In the genomic region with DNA sequence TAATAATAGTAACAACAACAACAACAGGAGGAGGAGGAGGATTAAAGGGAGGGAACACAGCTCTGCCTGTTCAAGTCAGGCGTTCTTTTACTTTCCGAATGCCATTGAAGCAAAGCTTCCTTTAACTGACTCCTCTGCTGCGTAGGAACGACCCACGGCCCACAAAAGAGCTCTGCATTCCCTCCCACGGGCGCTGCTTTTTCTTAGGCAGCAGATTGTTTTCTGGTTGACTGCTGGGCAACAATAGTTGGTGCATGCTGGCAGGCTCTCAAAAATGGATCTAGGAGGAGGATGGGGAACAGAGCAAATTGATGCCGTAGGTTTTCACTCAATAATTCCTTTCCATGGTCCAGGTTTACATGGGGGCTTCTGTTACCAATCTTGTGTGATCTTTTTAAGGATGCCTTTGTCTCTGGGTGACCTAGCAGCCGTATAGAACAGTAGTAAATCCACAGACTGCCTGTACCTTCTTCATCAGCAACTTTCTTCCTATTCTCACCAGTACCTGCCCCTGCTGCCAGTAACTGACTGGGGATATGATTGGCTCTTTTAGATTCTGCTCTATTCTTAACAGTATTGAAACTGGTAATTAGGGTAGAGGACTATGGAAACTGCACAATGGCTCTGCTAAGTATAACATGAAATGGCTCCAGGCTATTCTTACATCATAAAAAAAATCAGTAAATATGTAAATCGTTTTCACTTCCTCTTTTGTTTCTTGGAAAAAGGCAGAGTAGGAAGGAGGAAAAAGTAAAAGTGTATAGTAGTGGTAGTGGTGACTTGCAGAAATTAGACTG, we compare ENCODE assay signal across 8 mouse cellular contexts.
DNase-seq lines count a peak whose midpoint lies in the region; ATAC-seq and TF ChIP-seq lines count a peak whose summit lies in the region.

No protein-coding gene starts in this region.

- peak overlapping the region; percentile 34; the same call in 1 of the 2 replicates for H3K4me2 ChIP-seq in hindbrain, embryonic 16.5 days (ENCODE audit: low read length)
- H3K4me2 ChIP-seq in myocyte (ENCODE audit: low read depth) = peak overlapping the region; percentile 59

- ATAC-seq in hindbrain, embryonic 16.5 days = peak; percentile 83

- H3K9ac ChIP-seq in hindbrain, embryonic 16.5 days (ENCODE audit: low read depth, low read length) = peak overlapping the region; percentile 14; the same call in 1 of the 2 replicates

- TF ChIP-seq POLR2A in myocyte (IDR thresholded peaks at IDR 0.05; ENCODE audit: insufficient read length, low read depth) = no peak
- no peak for TF ChIP-seq POLR2A in kidney, adult 2 months (IDR thresholded peaks at IDR 0.05; ENCODE audit: low read depth, low read length)

- no peak overlapping the region for H3K4me3 ChIP-seq in hindbrain, embryonic 16.5 days (ENCODE audit: low read length)
- H3K4me3 ChIP-seq in myocyte = no peak overlapping the region
- H3K4me3 ChIP-seq in kidney, adult 2 months (ENCODE audit: insufficient read depth, low read depth, low read length) = no peak overlapping the region

- no peak for TF ChIP-seq CTCF in kidney, adult 2 months (conservative IDR thresholded peaks at IDR 0.05; ENCODE audit: insufficient read depth, insufficient read length, low read depth, low read length)

- no peaks in the 10 kb centered on the region for H3K27me3 ChIP-seq in hindbrain, embryonic 16.5 days (replicated peaks; ENCODE audit: control insufficient read depth, insufficient read depth, low read length)
- no peaks in the 10 kb centered on the region for H3K27me3 ChIP-seq in myocyte (ENCODE audit: control insufficient read depth, insufficient read depth, insufficient read length)
- H3K27me3 ChIP-seq in kidney, adult 2 months (replicated peaks; ENCODE audit: control insufficient read depth, insufficient read depth, low read length) = no peaks in the 10 kb centered on the region

- DNase-seq in left cerebral cortex, adult 18-20 months (ENCODE audit: low spot score in 2 of 2) = peak; percentile 29 to 39
- DNase-seq in left cerebral cortex, postnatal 36 days (ENCODE audit: low spot score in 2 of 2) = no peak
- peak; percentile 28 for DNase-seq in brain, embryonic 18.5 days (ENCODE audit: low read depth, low spot score)
- DNase-seq in cerebellum, adult 9-10 months = no peak
- DNase-seq in spleen, adult 18-20 months = no peak
- DNase-seq in kidney, adult 2 months = no peak

- H3K36me3 ChIP-seq in hindbrain, embryonic 16.5 days (ENCODE audit: control insufficient read depth, insufficient read depth, low read length) = no peaks in the 10 kb centered on the region
- no peaks in the 10 kb centered on the region for H3K36me3 ChIP-seq in myocyte (ENCODE audit: control insufficient read depth, insufficient read depth)
- H3K36me3 ChIP-seq in kidney, adult 2 months (ENCODE audit: control insufficient read depth, insufficient read depth, low read length) = no peaks in the 10 kb centered on the region

- H3K9me3 ChIP-seq in hindbrain, embryonic 16.5 days (ENCODE audit: control insufficient read depth, low read length) = no peaks in the 10 kb centered on the region

- 16% methylated on average over 10 of the region's 10 CpGs for WGBS in hindbrain, embryonic 16.5 days
- WGBS in kidney, adult 2 months = 44% methylated on average over 10 of the region's 10 CpGs

- peak overlapping the region; percentile 48; the same call in 1 of the 2 replicates for H3K27ac ChIP-seq in hindbrain, embryonic 16.5 days (ENCODE audit: low read depth, low read length)
- no peak overlapping the region for H3K27ac ChIP-seq in kidney, adult 2 months (ENCODE audit: insufficient read depth, low read depth, low read length)

- peaks cover 6% of the 10 kb centered on the region; the same call in 1 of the 2 replicates for H3K4me1 ChIP-seq in hindbrain, embryonic 16.5 days (ENCODE audit: control insufficient read depth, insufficient read depth, low read depth, low read length)
- H3K4me1 ChIP-seq in kidney, adult 2 months (ENCODE audit: control insufficient read depth, insufficient read depth, low read length) = no peaks in the 10 kb centered on the region

- no peak overlapping the region for H3ac ChIP-seq in myocyte (ENCODE audit: control insufficient read depth, insufficient read length)

- H3K79me2 ChIP-seq in myocyte (ENCODE audit: control insufficient read depth, insufficient read depth) = no peaks in the 10 kb centered on the region

- intact Hi-C loops in left cerebral cortex, postnatal 36 days (cut with DNase I) = no loop called here

TF ChIP-seq in myocyte, 11 proteins besides CTCF, POLR2A, EP300 and RAD21:
- TF ChIP-seq SRF (IDR thresholded peaks at IDR 0.05; ENCODE audit: control insufficient read depth, insufficient read length, low read depth) (no peak), MYOD1 (IDR thresholded peaks at IDR 0.05; ENCODE audit: control insufficient read depth in 1 of 3, insufficient read length in 2 of 3, low read depth in 2 of 3) (no peak), TCF3 (IDR thresholded peaks at IDR 0.05; ENCODE audit: insufficient read length, low read depth) (no peak), USF1 (IDR thresholded peaks at IDR 0.05; ENCODE audit: low read depth) (no peak), REST (IDR thresholded peaks at IDR 0.05; ENCODE audit: insufficient read depth, insufficient read length) (no peak), TCF12 (IDR thresholded peaks at IDR 0.05; ENCODE audit: insufficient read depth, poor library complexity, severe bottlenecking) (no peak)

Comparison
In these comparisons a context has a peak if more than half of its experiments do, and no peak if none do; other contexts are left out.
1. DNase-seq: peak in left cerebral cortex, adult 18-20 months (2 of 2) and brain, embryonic 18.5 days (single experiment); none in left cerebral cortex, postnatal 36 days (0 of 2), cerebellum, adult 9-10 months (single experiment), spleen, adult 18-20 months (0 of 2) and kidney, adult 2 months (single experiment).